Mouse (Mus musculus) kidney, embryonic 15.5 days (tissue): ENCODE data around the gene 4931417E11Rik. TPM values are rescaled to one million over a fixed set of nuclear protein-coding genes. Genes with fewer than 3 reads are reported as not detected.

ENCODE experiments used
- ATAC-seq: fragments of 200-750 bp; cut with Nextera tagmentation; replicated peaks from 2 replicates; pipeline ENCODE4 v1.8.0; 2017; ENCODE audit warnings: moderate TSS enrichment; ENCODE audit not compliant: low FRiP score
- H3K27ac ChIP-seq: fragments of 300-500 bp; sonication (generic); 2 replicates; pipeline ENCODE4 v1.5.1; 2015; ENCODE audit warnings: mild to moderate bottlenecking, inconsistent platforms
- H3K27me3 ChIP-seq: fragments of 300-500 bp; sonication (generic); 2 replicates; pipeline ENCODE4 v1.6.1; 2015; ENCODE audit warnings: inconsistent platforms
- H3K36me3 ChIP-seq: fragments of 300-500 bp; sonication (generic); 2 replicates; pipeline ENCODE4 v1.6.1; 2015; ENCODE audit warnings: inconsistent platforms
- H3K4me1 ChIP-seq: fragments of 300-500 bp; sonication (generic); 2 replicates; pipeline ENCODE4 v1.6.1; 2015; ENCODE audit warnings: inconsistent platforms
- H3K4me2 ChIP-seq: fragments of 300-500 bp; sonication (generic); 2 replicates; pipeline ENCODE4 v1.6.1; 2015; ENCODE audit warnings: moderate library complexity, mild to moderate bottlenecking, inconsistent platforms
- H3K4me3 ChIP-seq: fragments of 300-500 bp; sonication (generic); replicated peaks from 2 replicates; pipeline ENCODE4 v1.5.1; 2015; ENCODE audit warnings: mild to moderate bottlenecking, inconsistent platforms
- H3K9ac ChIP-seq: fragments of 300-500 bp; sonication (generic); 2 replicates; pipeline ENCODE4 v1.6.1; 2015; ENCODE audit warnings: mild to moderate bottlenecking, inconsistent platforms
- H3K9me3 ChIP-seq: fragments of 300-500 bp; sonication (generic); replicated peaks from 2 replicates; pipeline ENCODE4 v1.6.1; 2016; ENCODE audit warnings: inconsistent platforms
- WGBS: fragments of 180-500 bp; shearing (Covaris S2); methylation state at CpG from one replicate; pipeline ENCODE4 v1.1.7; 2015; ENCODE audit warnings: mixed read lengths; 5-methylcytosine and 5-hydroxymethylcytosine counted together
- polyA plus RNA-seq: library from polyadenylated mRNA; unstranded; fragments of >200 nt; fragmentation: Nextera tagmentation; extraction: Ambion mirVana; gene quantifications from 2 replicates; pipeline ENCODE4 v1.2.1, GENCODE M21; 2015

The 4931417E11Rik gene
- polyA plus RNA-seq, result not detected in 2 replicates

DNA sequence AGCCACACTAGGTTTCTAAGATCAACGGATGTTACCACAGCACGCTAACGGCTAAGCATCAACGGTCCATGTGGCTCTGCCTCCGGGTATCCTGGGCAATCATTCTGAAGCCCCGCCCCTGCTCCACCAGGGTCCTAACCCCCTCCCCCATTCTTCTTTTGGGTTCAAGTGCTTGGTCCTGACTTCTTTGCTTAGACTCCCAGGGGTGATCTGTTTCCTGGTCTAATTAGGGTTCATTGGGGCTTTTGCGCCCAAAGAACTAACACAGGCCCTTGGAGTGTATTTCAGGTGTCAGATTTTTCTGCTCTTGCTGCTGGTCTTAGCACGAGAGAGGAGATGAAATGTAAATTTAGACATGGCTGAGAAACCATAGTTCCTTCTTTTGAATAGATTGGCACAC is at the start of gene 4931417E11Rik:
Gene 4931417E11Rik (minus strand): TSS at position 101 of the 400 bp plus-strand sequence.
- Histone ChIP-seq H3K27ac (no peak within 1 kb of the TSS), H3K27me3 (no peaks in the 10 kb centered on the region), H3K4me1 (no peaks in the 10 kb centered on the region), H3K4me2 (no peak within 1 kb of the TSS), H3K9ac (no peak within 1 kb of the TSS), H3K9me3 (no peaks in the 10 kb centered on the region), H3K36me3 (no peaks in the 10 kb centered on the region), H3K4me3 (no peak within 1 kb of the TSS)
- no peak for ATAC-seq
- 88% methylated on average over 8 of the region's 8 CpGs for WGBS

DNA sequence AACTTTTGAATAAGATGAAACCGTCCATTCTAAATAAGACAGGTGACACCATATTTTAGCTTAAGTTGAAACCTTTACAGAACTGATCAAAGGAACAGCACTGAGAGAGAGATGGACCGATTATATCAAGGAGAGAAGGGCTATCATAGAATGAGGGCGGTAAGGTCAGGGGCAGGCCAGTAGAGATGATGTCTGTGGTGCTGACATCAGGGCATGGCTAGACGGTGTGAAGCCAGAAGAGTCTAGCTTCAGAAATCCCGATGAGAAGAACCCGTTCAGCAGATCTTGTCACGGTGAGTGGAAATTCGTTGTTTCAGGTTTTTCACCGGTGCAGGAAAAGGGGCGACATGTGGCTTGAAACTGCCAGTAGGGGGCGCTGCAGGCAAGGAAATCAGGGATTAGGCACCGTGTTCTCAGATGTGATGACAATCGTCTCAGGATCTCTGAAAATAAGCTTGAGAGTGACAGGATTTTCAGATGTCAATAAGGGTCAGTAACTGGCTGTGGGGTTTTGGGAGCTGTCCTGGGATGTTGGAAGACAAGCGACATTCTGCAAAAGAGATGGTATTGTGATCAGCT is 48.4 kb upstream of the 4931417E11Rik start:
- no peak overlapping the region for H3K4me2 ChIP-seq
- no peaks in the 10 kb centered on the region for H3K27me3 ChIP-seq
- peaks cover 6% of the 10 kb centered on the region; the same call in 1 of the 2 replicates for H3K4me1 ChIP-seq
- H3K36me3 ChIP-seq, result no peaks in the 10 kb centered on the region
- no peak overlapping the region for H3K27ac ChIP-seq
- no peaks in the 10 kb centered on the region for H3K9me3 ChIP-seq
- 29% methylated on average over 14 of the region's 14 CpGs for WGBS
- no peak overlapping the region for H3K4me3 ChIP-seq
- no peak overlapping the region for H3K9ac ChIP-seq
- ATAC-seq, result peak; percentile 67

DNA sequence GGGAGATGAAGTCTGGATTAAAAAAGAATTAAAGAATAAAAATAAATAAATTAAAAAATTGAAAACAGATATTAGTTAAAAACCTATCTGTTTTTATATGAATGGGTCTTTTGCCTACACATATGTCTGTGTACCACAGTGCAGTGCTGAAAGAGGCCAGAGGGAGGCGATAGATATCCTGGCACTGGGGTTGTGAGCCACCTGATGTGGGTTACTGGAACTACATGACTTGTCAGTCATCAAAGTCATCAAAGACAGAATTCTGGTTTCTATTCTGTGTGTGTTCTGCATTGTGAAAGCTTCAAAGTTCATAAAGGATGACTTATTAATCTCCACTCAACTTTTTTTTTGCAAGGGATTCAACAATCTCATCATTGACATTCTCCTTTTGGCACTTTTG is 43.4 kb upstream of the 4931417E11Rik start:
- H3K27me3 ChIP-seq, result no peaks in the 10 kb centered on the region
- H3K9ac ChIP-seq, result no peak overlapping the region
- H3K27ac ChIP-seq, result no peak overlapping the region
- ATAC-seq, result no peak
- no peaks in the 10 kb centered on the region for H3K4me1 ChIP-seq
- H3K36me3 ChIP-seq, result no peaks in the 10 kb centered on the region
- no peak overlapping the region for H3K4me2 ChIP-seq
- H3K9me3 ChIP-seq, result no peaks in the 10 kb centered on the region
- H3K4me3 ChIP-seq, result no peak overlapping the region
- WGBS, result 38% methylated on average over 1 of the region's 1 CpGs

DNA sequence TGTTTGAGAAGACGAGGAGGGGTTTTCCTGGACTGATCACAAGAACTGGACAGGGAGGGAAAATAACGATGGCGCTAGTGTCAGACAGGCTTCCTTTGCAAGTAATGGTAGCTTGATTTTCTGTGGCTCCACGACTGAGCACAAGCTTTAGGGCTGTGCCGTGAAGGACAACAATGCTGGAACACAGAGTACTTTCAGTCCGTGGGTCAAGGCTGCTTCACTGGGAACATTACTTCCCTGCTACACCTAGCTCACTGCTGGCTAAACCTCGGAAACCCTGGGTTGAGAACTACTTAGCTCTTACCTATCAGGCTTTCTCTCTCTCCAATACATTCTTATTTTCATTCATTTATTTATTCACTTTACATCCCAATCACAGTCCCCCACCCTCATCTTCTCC is 30.2 kb upstream of the 4931417E11Rik start:
- Histone ChIP-seq H3K4me2 (no peak overlapping the region), H3K9me3 (no peaks in the 10 kb centered on the region), H3K27ac (no peak overlapping the region), H3K9ac (no peak overlapping the region), H3K27me3 (no peaks in the 10 kb centered on the region), H3K4me3 (no peak overlapping the region), H3K4me1 (no peaks in the 10 kb centered on the region), H3K36me3 (no peaks in the 10 kb centered on the region)
- no peak for ATAC-seq
- WGBS, result 87% methylated on average over 7 of the region's 7 CpGs

DNA sequence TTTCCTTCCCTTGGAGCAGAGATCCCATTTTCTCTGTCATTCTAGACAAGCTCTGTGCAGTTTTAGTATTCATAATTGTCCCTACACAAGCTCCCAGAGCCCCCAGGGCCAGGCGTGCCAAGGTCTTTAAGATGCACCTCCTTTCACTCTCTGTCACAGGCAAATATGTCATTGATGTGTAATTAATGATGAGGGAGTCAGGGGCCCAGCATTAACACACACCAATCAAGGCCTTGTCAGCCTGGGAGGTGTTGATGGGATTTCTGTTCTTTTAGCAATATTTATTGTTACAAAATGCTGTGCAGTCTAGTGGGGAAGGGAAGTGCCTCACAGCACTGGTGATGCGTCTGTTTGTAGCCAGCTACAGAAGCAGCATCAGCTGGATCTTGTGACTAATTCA is 27.9 kb upstream of the 4931417E11Rik start:
- no peak overlapping the region for H3K4me3 ChIP-seq
- no peaks in the 10 kb centered on the region for H3K36me3 ChIP-seq
- no peak overlapping the region for H3K4me2 ChIP-seq
- H3K27me3 ChIP-seq, result no peaks in the 10 kb centered on the region
- no peaks in the 10 kb centered on the region for H3K4me1 ChIP-seq
- no peaks in the 10 kb centered on the region for H3K9me3 ChIP-seq
- no peak overlapping the region for H3K27ac ChIP-seq
- H3K9ac ChIP-seq, result no peak overlapping the region
- ATAC-seq, result no peak
- 45% methylated on average over 2 of the region's 2 CpGs for WGBS

DNA sequence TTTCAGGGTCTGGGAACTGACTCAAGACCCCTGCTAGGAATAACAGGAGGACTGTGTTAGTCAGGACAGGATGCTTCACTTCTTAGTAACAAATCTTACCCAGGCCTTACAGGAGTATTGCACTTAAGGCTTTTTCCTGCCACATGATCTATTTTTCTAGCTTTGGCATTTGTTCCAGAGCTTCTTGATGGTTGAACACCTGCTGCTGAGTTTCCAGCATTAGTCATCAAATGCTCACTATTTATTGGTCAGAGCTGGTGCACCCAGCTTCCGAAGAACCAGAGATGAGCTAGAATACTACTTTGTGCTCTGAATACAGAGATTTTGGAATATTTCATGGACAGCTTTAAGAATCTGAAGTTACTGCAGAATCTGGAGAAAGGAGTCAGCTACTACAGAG is 21.1 kb upstream of the 4931417E11Rik start:
- 95% methylated on average over 1 of the region's 1 CpGs for WGBS
- ATAC-seq, result no peak
- Histone ChIP-seq H3K4me3 (no peak overlapping the region), H3K9ac (no peak overlapping the region), H3K4me1 (no peaks in the 10 kb centered on the region), H3K4me2 (no peak overlapping the region), H3K9me3 (no peaks in the 10 kb centered on the region), H3K27me3 (no peaks in the 10 kb centered on the region), H3K27ac (no peak overlapping the region), H3K36me3 (no peaks in the 10 kb centered on the region)

DNA sequence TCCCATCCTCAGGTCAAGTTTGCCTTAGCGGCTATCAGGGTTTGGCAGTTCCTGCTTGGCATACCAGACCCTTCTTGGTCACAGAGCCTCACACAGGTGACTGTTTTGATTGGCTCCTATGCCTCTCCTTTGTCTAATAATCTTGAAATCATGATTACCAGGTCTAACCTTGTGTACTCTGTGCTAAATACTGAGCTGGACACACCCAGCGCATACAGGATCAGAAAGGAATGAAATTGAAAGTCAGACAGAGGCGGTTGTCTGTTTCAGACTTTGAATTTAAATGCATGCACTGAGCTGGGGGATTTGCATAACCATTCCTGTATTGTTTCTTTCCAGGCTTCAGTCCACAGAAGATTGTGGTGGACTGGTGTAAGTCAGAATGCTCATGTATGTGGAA is 16.1 kb upstream of the 4931417E11Rik start:
- no peak overlapping the region for H3K27ac ChIP-seq
- H3K4me1 ChIP-seq, result no peaks in the 10 kb centered on the region
- whole genome bisulfite sequencing, result 84% methylated on average over 3 of the region's 3 CpGs
- H3K27me3 ChIP-seq, result no peaks in the 10 kb centered on the region
- no peak overlapping the region for H3K4me2 ChIP-seq
- H3K36me3 ChIP-seq, result no peaks in the 10 kb centered on the region
- no peak for ATAC-seq
- H3K4me3 ChIP-seq, result no peak overlapping the region
- no peaks in the 10 kb centered on the region for H3K9me3 ChIP-seq
- H3K9ac ChIP-seq, result no peak overlapping the region

DNA sequence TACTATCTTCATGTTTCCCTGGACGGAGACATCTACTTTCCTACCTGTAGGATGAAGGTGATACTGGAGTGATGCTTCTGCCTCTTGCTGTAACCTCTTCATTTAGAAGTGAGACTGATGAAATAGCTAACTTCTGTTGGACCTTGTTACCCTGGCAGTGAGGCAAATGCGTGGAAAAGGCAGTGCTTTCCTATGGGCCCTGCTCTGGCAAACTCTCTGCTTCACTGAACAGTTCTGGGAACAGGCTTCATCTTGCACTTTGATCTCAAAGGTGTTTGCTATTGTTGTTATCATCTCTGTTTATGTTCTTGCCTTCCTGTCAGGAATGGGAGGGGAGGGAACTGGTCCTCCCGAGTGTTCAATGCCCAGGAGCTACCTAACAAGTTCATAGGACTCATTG is 3.4 kb downstream of the 4931417E11Rik start:
- H3K27me3 ChIP-seq, result no peaks in the 10 kb centered on the region
- H3K9me3 ChIP-seq, result no peaks in the 10 kb centered on the region
- no peak overlapping the region for H3K4me2 ChIP-seq
- no peaks in the 10 kb centered on the region for H3K36me3 ChIP-seq
- H3K9ac ChIP-seq, result no peak overlapping the region
- ATAC-seq, result peak; percentile 62; the same call in 1 of the 2 replicates
- WGBS, result 59% methylated on average over 3 of the region's 3 CpGs
- H3K4me3 ChIP-seq, result no peak overlapping the region
- no peak overlapping the region for H3K27ac ChIP-seq
- H3K4me1 ChIP-seq, result no peaks in the 10 kb centered on the region

DNA sequence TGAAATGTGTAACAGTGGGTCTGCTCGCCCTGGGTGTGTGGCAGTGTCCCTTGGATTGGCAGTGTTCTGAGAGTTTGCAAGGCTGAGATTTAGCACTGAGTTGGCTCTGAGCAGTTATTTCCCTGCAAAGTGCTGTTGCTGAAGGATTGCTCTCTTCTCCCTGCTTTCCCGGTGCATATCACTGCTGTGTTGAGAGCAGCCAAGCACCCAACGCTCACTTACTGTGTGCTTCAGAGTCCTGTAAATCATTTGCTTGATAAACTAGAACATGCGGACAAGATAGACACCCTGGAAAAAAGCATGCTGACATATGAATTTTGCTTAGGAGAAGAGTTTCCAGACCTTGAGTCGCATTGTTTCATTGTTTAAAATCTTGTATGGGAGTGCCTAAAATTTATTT is 6.9 kb downstream of the 4931417E11Rik start:
- no peak overlapping the region for H3K9ac ChIP-seq
- 55% methylated on average over 5 of the region's 5 CpGs for WGBS
- no peaks in the 10 kb centered on the region for H3K36me3 ChIP-seq
- peak; percentile 56; the same call in 1 of the 2 replicates for ATAC-seq
- H3K4me1 ChIP-seq, result no peaks in the 10 kb centered on the region
- no peak overlapping the region for H3K4me2 ChIP-seq
- no peak overlapping the region for H3K27ac ChIP-seq
- H3K27me3 ChIP-seq, result no peaks in the 10 kb centered on the region
- no peaks in the 10 kb centered on the region for H3K9me3 ChIP-seq
- H3K4me3 ChIP-seq, result no peak overlapping the region

DNA sequence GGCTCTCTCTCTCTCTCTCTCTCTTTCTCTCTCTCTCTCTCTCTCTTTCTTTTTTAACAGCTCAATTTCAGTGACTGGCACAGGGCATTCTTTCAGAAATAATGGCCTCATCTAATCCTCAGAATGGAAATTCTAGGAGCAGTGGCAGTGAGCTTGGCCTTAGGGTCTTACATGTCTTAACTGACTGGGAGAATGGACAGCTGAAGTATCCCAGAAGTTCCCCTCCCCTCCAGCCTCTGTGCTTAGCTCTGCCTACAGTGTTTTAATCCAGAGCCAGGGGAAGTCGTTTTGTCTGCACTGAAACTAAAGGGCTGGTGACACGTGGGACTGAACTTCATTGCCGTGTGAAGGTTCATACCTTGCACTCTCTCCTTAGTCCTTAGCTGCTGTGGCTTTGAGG is 35.6 kb downstream of the 4931417E11Rik start:
- no peaks in the 10 kb centered on the region for H3K36me3 ChIP-seq
- no peak overlapping the region for H3K4me2 ChIP-seq
- H3K9ac ChIP-seq, result no peak overlapping the region
- H3K4me1 ChIP-seq, result peaks cover 1% of the 10 kb centered on the region; the same call in 1 of the 2 replicates
- ATAC-seq, result no peak
- H3K4me3 ChIP-seq, result no peak overlapping the region
- H3K27ac ChIP-seq, result no peak overlapping the region
- no peaks in the 10 kb centered on the region for H3K9me3 ChIP-seq
- WGBS, result 34% methylated on average over 3 of the region's 3 CpGs
- no peaks in the 10 kb centered on the region for H3K27me3 ChIP-seq

DNA sequence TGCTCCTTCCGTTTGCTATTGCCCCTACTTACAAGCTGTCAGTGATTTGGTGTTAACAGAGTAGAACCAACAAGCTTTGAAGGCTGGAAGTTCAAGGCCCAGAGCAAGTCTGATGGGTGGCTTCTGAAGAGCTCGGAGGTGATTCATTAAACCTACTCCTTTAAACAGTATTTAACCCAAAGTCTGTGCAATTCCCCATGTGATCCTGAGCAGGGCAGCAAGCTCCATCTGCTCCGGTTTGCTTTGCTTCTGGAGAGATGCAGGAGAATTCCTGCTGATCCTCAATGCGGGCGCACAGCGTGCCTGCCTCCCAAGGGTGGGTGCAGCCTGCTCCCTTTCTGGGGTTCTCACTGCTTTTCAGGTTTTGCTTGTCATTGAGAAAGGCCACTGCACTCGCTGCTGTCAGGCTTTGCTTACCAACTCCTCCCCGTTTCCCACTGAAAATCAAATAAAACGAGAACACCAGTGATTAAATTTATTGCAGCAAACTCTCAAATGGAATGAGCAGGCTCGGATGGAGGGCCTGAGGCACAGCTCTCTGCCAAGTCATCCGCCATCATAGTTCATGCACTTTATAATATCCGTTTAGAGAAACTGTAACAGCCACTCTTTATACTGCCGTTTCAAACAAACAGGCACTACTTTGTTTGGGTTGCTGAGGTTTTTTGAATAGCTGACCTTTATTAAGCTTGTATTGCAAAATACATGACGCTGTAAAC is 40.7 kb downstream of the 4931417E11Rik start:
- Histone ChIP-seq H3K4me1 (peaks cover 12% of the 10 kb centered on the region), H3K9ac (no peak overlapping the region), H3K27ac (peak overlapping the region; percentile 34; the same call in 1 of the 2 replicates), H3K9me3 (no peaks in the 10 kb centered on the region), H3K4me3 (no peak overlapping the region), H3K27me3 (no peaks in the 10 kb centered on the region), H3K4me2 (peak overlapping the region; percentile 34), H3K36me3 (no peaks in the 10 kb centered on the region)
- WGBS, result 21% methylated on average over 14 of the region's 14 CpGs
- ATAC-seq, result peak; percentile 61

DNA sequence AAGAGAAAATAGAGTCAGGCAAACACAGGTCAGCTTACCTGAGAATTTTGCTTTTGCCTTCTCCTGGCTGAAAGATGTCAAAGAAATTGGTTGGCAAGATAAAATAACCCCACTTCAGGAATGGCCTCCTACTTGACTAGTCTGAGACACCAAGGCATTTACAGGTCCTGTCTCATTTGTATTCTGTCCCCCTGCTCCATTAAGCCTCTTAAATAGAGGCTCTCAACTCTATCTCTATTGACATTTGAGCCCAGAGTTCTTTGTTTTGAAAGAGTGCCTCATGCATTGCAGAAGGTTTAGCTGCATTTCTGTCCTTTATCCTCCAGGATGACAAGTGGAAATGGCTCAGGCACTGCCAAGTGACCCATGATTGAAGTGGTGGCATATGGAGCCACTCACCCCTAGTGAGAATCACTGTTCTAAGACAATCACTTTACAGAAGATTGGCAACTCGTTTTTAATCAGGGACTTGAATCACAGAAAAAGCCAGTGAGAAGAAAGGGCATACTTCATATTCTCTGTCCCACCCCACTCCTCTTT is 42.1 kb downstream of the 4931417E11Rik start:
- H3K27ac ChIP-seq, result no peak overlapping the region
- peaks cover 12% of the 10 kb centered on the region for H3K4me1 ChIP-seq
- H3K27me3 ChIP-seq, result no peaks in the 10 kb centered on the region
- no peaks in the 10 kb centered on the region for H3K9me3 ChIP-seq
- WGBS, result 20% methylated on average over 1 of the region's 1 CpGs
- no peaks in the 10 kb centered on the region for H3K36me3 ChIP-seq
- H3K9ac ChIP-seq, result no peak overlapping the region
- no peak overlapping the region for H3K4me2 ChIP-seq
- no peak overlapping the region for H3K4me3 ChIP-seq
- ATAC-seq, result peak; percentile 34; the same call in 1 of the 2 replicates
